ENCODE assay signal across 10 mouse cellular contexts in the genomic region with DNA sequence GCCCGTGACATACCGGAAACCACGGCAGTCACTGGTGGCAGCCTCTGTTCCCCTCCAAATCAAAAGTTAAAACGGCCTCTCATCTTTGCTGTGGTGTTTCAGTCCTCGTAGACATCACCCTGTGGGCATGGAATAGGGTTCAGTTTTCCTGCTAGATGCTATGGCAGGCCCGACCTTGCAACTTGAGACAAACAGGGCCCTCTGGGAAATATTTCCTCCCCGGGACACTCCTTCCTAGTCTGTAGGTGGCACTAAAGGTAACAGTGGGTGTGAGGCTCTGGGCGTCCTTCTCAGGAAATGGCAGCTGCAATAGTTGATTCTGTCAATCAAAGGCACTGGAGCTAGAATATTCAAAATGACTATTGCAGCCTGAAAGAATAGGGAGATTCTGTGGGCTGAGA.
DNase-seq lines count a peak whose midpoint lies in the region; ATAC-seq and TF ChIP-seq lines count a peak whose summit lies in the region.
"Had no signal": no experiment of that assay in that cellular context is flagged by ENCODE, and none has a peak within 500 bp of the region (broad histone marks: within the 10 kb centered on the region; RNA-seq: fewer than 3 reads in every experiment).

No protein-coding gene starts in this region.

- peak; percentile 56 for ATAC-seq in liver, postnatal 0 days
- no peak for ATAC-seq in monocyte, adult 5-6 weeks (replicated peaks; ENCODE audit: insufficient number of reproducible peaks, low FRiP score, low TSS enrichment, poor library complexity, severe bottlenecking)

- peak overlapping the region; percentile 80 for H3K4me2 ChIP-seq in liver, postnatal 0 days (ENCODE audit: low read depth, low read length)

- H3K27ac ChIP-seq in liver, postnatal 0 days (ENCODE audit: low read depth) = peak overlapping the region; percentile 92
- H3K27ac ChIP-seq in limb, embryonic 10.5 days = no peak overlapping the region

- H3K9ac ChIP-seq in liver, postnatal 0 days (replicated peaks) = peak overlapping the region; percentile 59

- no peak for TF ChIP-seq EP300 in liver, postnatal 0 days (IDR thresholded peaks at IDR 0.05; ENCODE audit: low read depth)

- WGBS in liver, postnatal 0 days (ENCODE audit: insufficient replicate concordance) = 27% methylated on average over 8 of the region's 8 CpGs
- WGBS in limb, embryonic 10.5 days = 76% methylated on average over 8 of the region's 8 CpGs

- H3K27me3 ChIP-seq in liver, postnatal 0 days (ENCODE audit: insufficient read depth, low read length) = no peaks in the 10 kb centered on the region
- H3K27me3 ChIP-seq in limb, embryonic 10.5 days (ENCODE audit: low read depth, poor library complexity, severe bottlenecking) = no peaks in the 10 kb centered on the region

- H3K36me3 ChIP-seq in liver, postnatal 0 days (replicated peaks; ENCODE audit: insufficient read depth, low read length) = no peaks in the 10 kb centered on the region
- H3K36me3 ChIP-seq in limb, embryonic 10.5 days = no peaks in the 10 kb centered on the region

- peak; percentile 62 for TF ChIP-seq CTCF in liver, postnatal 0 days (IDR thresholded peaks at IDR 0.05; ENCODE audit: low read depth)

- peaks cover 17% of the 10 kb centered on the region for H3K4me1 ChIP-seq in liver, postnatal 0 days (ENCODE audit: insufficient read depth)
- no peaks in the 10 kb centered on the region; the same call in 1 of the 2 replicates for H3K4me1 ChIP-seq in limb, embryonic 10.5 days

- H3K9me3 ChIP-seq in liver, postnatal 0 days (ENCODE audit: low read length) = no peaks in the 10 kb centered on the region
- no peaks in the 10 kb centered on the region for H3K9me3 ChIP-seq in limb, embryonic 10.5 days (replicated peaks)

- H3K4me3 ChIP-seq in liver, postnatal 0 days (ENCODE audit: low read depth, low read length) = peak overlapping the region; percentile 48
- H3K4me3 ChIP-seq in limb, embryonic 10.5 days = no peak overlapping the region

- DNase-seq in heart, adult 11 months = peak; percentile 92
- DNase-seq in heart, adult 8-10 months (ENCODE audit: low spot score) = no peak
- peak; percentile 70 for DNase-seq in T-cell, adult 2 months (ENCODE audit: low spot score)
- peak; percentile 34 for DNase-seq in liver, postnatal 0 days
- peak; percentile 61 to 79 for DNase-seq in spleen, postnatal 4 days (ENCODE audit: low spot score in 2 of 2)
- DNase-seq in left cerebral cortex, postnatal 36 days (ENCODE audit: low spot score in 2 of 2) = no peak
- no peak for DNase-seq in limb, embryonic 10.5 days (ENCODE audit: low spot score)
- DNase-seq: cerebellum, adult 9-11 months; right cerebral cortex, postnatal 14 days had no signal

- intact Hi-C loops in left cerebral cortex, postnatal 36 days (cut with DNase I) = no loop called here

Comparison
In these comparisons a context has a peak if more than half of its experiments do, and no peak if none do; other contexts are left out.
1. DNase-seq: peak in heart, adult 11 months (single experiment), T-cell, adult 2 months (single experiment), liver, postnatal 0 days (single experiment) and spleen, postnatal 4 days (2 of 2); none in heart, adult 8-10 months (single experiment), left cerebral cortex, postnatal 36 days (0 of 2) and limb, embryonic 10.5 days (single experiment).